Mouse (Mus musculus) ES-E14 (cell line): ENCODE measurements around the gene Slc30a4. TPM values are rescaled to one million over a fixed set of nuclear protein-coding genes. Genes with fewer than 3 reads are reported as not detected.
A peak's percentile ranks its signal among the peaks of the same experiment; 100 is the strongest.

Experiments used
- DNase-seq: peaks from one replicate; pipeline ENCODE4 v3.0.0-alpha.2; 2013; ENCODE audit warnings: low read depth, low spot score
- H3K27ac ChIP-seq: 2 replicates; pipeline ENCODE4 v1.5.1; 2012; ENCODE audit warnings: low read depth, mild to moderate bottlenecking, low read length, moderate library complexity, mixed read lengths; ENCODE audit not compliant: poor library complexity, insufficient read depth, severe bottlenecking
- H3K36me3 ChIP-seq: 2 replicates; pipeline ENCODE4 v1.6.1; 2012; ENCODE audit warnings: mild to moderate bottlenecking, low read length, moderate library complexity, mixed read lengths; ENCODE audit not compliant: control insufficient read depth, poor library complexity, insufficient read depth, severe bottlenecking
- H3K4me1 ChIP-seq, 2 experiments: fragments of 150-350 bp in 1 of 2; sonication (generic) in 1 of 2; 2 replicates each; pipeline ENCODE4 v1.6.1; 2012; ENCODE audit warnings: low read length in 2 of 2, mild to moderate bottlenecking in 1 of 2, mixed read lengths in 1 of 2; ENCODE audit not compliant: control insufficient read depth in 2 of 2, insufficient read depth in 2 of 2, poor library complexity in 1 of 2
- H3K4me3 ChIP-seq, 2 experiments: fragments of 150-350 bp in 1 of 2; sonication (generic) in 1 of 2; 2 replicates each; pipeline ENCODE4 v1.5.1; 2012; ENCODE audit warnings: low read length in 2 of 2, low read depth in 1 of 2, mild to moderate bottlenecking in 1 of 2, mixed read lengths in 1 of 2; ENCODE audit not compliant: insufficient read depth in 1 of 2, poor library complexity in 1 of 2, severe bottlenecking in 1 of 2
- H3K9ac ChIP-seq: 2 replicates; pipeline ENCODE4 v1.6.1; 2012; ENCODE audit warnings: low read depth, mild to moderate bottlenecking, low read length, mixed read lengths; ENCODE audit not compliant: poor library complexity, insufficient read depth, severe bottlenecking
- H3K9me3 ChIP-seq: fragments of 150-350 bp; sonication (generic); 2 replicates; pipeline ENCODE4 v1.6.1; 2012; ENCODE audit warnings: low read depth, mild to moderate bottlenecking, low read length; ENCODE audit not compliant: control insufficient read depth, insufficient read depth
- CHD2 ChIP-seq: IDR thresholded peaks from 2 replicates; pipeline ENCODE4 v1.6.1; 2014; ENCODE audit warnings: mild to moderate bottlenecking, low read depth, low read length, inconsistent platforms
- HCFC1 ChIP-seq: IDR thresholded peaks from 2 replicates; pipeline ENCODE4 v1.6.1; 2012; ENCODE audit warnings: low read length, inconsistent platforms, borderline replicate concordance; ENCODE audit not compliant: insufficient read depth
- MAFK ChIP-seq: IDR thresholded peaks from 2 replicates; pipeline ENCODE4 v1.6.1; 2014; ENCODE audit warnings: mild to moderate bottlenecking, low read depth, low read length, inconsistent platforms; ENCODE audit not compliant: insufficient read depth
- ZC3H11A ChIP-seq: IDR thresholded peaks from 2 replicates; pipeline ENCODE4 v1.6.1; 2012; ENCODE audit warnings: low read depth, mild to moderate bottlenecking, inconsistent platforms, low read length, borderline replicate concordance
- ZNF384 ChIP-seq: IDR thresholded peaks from 2 replicates; pipeline ENCODE4 v1.6.1; 2012; ENCODE audit warnings: low read depth, low read length, inconsistent platforms
- in situ Hi-C, 2 experiments: fragments of 600-800 bp; cut with MboI; formaldehyde crosslinking; loops; one replicate each; pipeline ENCODE4 v1.15.1; 2025; ENCODE audit warnings: low sequenced_read_pairs in 2 of 2, inconsistent platforms in 1 of 2; ENCODE audit not compliant: unreplicated experiment in 2 of 2
- total RNA-seq: library from RNA; depleted of rRNA; stranded (reverse); fragments of 300-350 nt; gene quantifications from 2 replicates; pipeline ENCODE4 v1.2.3, GENCODE M21; 2012; rRNA removed

Slc30a4 gene
- total RNA-seq, 1 experiment, result 8.6 TPM

GRCm38 (mm10) chr2:122652096-122653084 is 50.1 kb downstream of the Slc30a4 start:
- no peak for DNase-seq
- no peaks in the 10 kb centered on the region for H3K36me3 ChIP-seq
- no peaks in the 10 kb centered on the region for H3K9me3 ChIP-seq
- in situ Hi-C loops, result no loop called here
- no peak for TF ChIP-seq ZC3H11A
- no peak for TF ChIP-seq HCFC1
- TF ChIP-seq MAFK, result no peak
- no peak for TF ChIP-seq ZNF384
- no peak for TF ChIP-seq CHD2
- no peak overlapping the region for H3K4me3 ChIP-seq
- H3K27ac ChIP-seq, result no peak overlapping the region
- no peak overlapping the region for H3K9ac ChIP-seq
- no peaks in the 10 kb centered on the region for H3K4me1 ChIP-seq

DNA sequence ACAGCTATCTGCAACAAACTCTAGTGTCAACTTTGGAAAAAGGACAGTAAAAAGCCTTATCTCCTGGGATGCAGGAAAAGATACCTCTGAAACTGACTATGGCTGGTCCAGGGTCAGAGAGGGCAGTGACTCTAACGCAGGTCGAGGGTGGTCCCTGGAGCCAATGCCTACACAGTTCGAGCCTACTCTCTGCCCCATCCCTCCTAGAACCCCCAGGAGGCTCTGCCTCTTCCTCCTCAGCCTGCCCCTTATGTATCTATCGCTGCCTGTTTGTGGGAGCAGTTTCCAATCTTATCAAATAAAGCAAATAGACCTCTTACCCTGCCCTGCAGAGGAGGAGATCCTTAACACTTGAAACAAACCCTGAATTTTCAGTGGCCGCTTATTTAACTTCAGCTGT is 63.8 kb downstream of the Slc30a4 start:
- DNase-seq, result no peak
- Histone ChIP-seq H3K27ac (no peak overlapping the region), H3K9me3 (no peaks in the 10 kb centered on the region), H3K9ac (no peak overlapping the region), H3K4me1 (no peaks in the 10 kb centered on the region; a peak in 1 of 4 replicates), H3K36me3 (no peaks in the 10 kb centered on the region), H3K4me3 (no peak overlapping the region)
- no peak for TF ChIP-seq HCFC1
- in situ Hi-C loops, result no loop called here

DNA sequence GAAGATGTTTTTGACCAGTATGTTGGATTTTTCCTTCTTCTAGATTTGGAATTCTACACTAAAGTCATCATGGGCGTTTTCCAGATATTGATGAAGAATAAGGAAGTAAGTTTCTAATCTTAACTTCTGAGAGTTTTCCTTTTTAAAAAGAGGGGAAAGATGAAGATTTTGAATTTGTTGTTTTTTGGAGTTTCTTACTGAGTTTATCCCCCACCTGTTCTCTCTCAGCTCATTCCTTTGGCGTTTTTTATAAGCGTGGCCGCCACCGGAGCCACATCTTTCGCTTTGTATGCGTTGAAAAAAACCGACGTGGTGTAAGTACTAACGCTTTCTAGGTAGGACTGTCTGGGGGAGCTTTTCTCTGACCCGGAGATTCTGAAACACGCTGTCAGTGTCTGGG is 64.4 kb downstream of the Slc30a4 start:
- Histone ChIP-seq H3K4me1 (no peaks in the 10 kb centered on the region; a peak in 1 of 4 replicates), H3K27ac (no peak overlapping the region), H3K9me3 (no peaks in the 10 kb centered on the region), H3K9ac (peak overlapping the region; percentile 53; the same call in 1 of the 2 replicates), H3K4me3 (peak overlapping the region; percentile 65 to 66), H3K36me3 (peaks cover under 1% of the 10 kb centered on the region; the same call in 1 of the 2 replicates)
- TF ChIP-seq MAFK, result no peak
- in situ Hi-C loops, result no loop called here
- DNase-seq, result no peak

- Histone ChIP-seq H3K4me1 (no peaks in the 10 kb centered on the region; a peak in 1 of 4 replicates), H3K27ac (no peak overlapping the region), H3K9me3 (no peaks in the 10 kb centered on the region), H3K36me3 (peaks cover 3% of the 10 kb centered on the region; the same call in 1 of the 2 replicates), H3K9ac (peak overlapping the region; percentile 53), H3K4me3 (peak overlapping the region; percentile 65 to 66)
- DNase-seq, result peak; percentile 46
- TF ChIP-seq ZNF384, result no peak
- TF ChIP-seq CHD2, result no peak
- no peak for TF ChIP-seq HCFC1
- no peak for TF ChIP-seq ZC3H11A
- in situ Hi-C loops, result no loop called here
Observed at GRCm38 (mm10) chr2:122637526-122637997, 64.9 kb downstream of the Slc30a4 start.

DNA sequence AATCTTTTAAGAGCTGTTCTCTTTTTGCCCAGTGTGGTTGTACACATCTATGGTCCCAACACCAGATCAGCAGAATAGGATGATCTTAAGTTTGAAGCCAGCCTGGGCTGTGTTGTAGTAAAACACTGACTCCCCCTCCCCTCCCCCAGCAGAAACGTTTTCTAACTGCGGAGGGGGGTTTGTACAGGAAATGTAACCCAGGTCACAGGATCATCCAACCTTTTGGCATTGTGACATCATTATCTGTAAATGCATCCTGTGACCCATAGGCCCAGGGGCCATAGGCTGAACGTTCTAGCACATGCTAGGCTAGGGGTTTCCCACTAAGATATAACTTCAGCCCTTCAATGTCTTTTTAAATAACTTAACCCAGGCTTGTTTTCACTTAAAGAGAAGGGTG is 65.8 kb downstream of the Slc30a4 start, which contains the start of gene AA467197:
TSS of gene AA467197 (plus strand) at position 301 of the 400 bp plus-strand sequence.
- no peak for DNase-seq
- peak within 1 kb of the TSS; percentile 65 to 66 for H3K4me3 ChIP-seq
- no peak within 1 kb of the TSS for H3K27ac ChIP-seq
- in situ Hi-C loops, result no loop called here
- H3K9ac ChIP-seq, result peak within 1 kb of the TSS; percentile 53
- TF ChIP-seq ZNF384, result no peak
- no peak for TF ChIP-seq CHD2
- no peak for TF ChIP-seq MAFK
- no peak for TF ChIP-seq HCFC1
- TF ChIP-seq ZC3H11A, result no peak
- peaks cover 3% of the 10 kb centered on the region; the same call in 1 of the 2 replicates for H3K36me3 ChIP-seq
- H3K4me1 ChIP-seq, result no peaks in the 10 kb centered on the region; a peak in 1 of 4 replicates
- no peaks in the 10 kb centered on the region for H3K9me3 ChIP-seq

Other genes with a start within 250 kb of the Slc30a4 start
- not detected in 2 replicates for gene Gm14085, start 217.7 kb downstream of the Slc30a4 start, total RNA-seq
- 2.0 and 2.2 TPM in 2 replicates for gene Gatm, start 91.4 kb downstream of the Slc30a4 start, total RNA-seq
- 0.53 and 0.54 TPM in 2 replicates for gene AA467197, start 65.7 kb downstream of the Slc30a4 start, total RNA-seq
- 7.1 and 11.6 TPM in 2 replicates for gene Bloc1s6, start 35.8 kb upstream of the Slc30a4 start, total RNA-seq
- 0.26 and 1.3 TPM in 2 replicates for gene Sqor, start 62.6 kb upstream of the Slc30a4 start, total RNA-seq